Mouse (Mus musculus) lung, postnatal 36 days (tissue): ENCODE data around the gene Ctnnd1.

Source experiments
- DNase-seq: peaks from one replicate; pipeline ENCODE4 v3.0.0; 2022; ENCODE audit warnings: mixed read lengths

Gene Ctnnd1

GRCm38 (mm10) chr2:84599270-84599888 lies 51.2 kb downstream of the Ctnnd1 start:
- peak; percentile 16 for DNase-seq

GRCm38 (mm10) chr2:84597123-84597522 lies 53.4 kb downstream of the Ctnnd1 start:
- DNase-seq, result peak; percentile 11

- no peak for DNase-seq
Observed at GRCm38 (mm10) chr2:84592801-84593200, 57.8 kb downstream of the Ctnnd1 start.

GRCm38 (mm10) chr2:84585700-84586099 lies 64.9 kb downstream of the Ctnnd1 start:
- DNase-seq, result no peak

- no peak for DNase-seq
Observed at GRCm38 (mm10) chr2:84582286-84582685, 68.3 kb downstream of the Ctnnd1 start.

- peak; percentile 41 for DNase-seq
Observed at GRCm38 (mm10) chr2:84581208-84581607, 69.4 kb downstream of the Ctnnd1 start.

GRCm38 (mm10) chr2:84579311-84579710 lies 71.3 kb downstream of the Ctnnd1 start:
- DNase-seq, result no peak

GRCm38 (mm10) chr2:84574130-84574529 lies 76.4 kb downstream of the Ctnnd1 start:
- no peak for DNase-seq

- peak; percentile 42 for DNase-seq
Observed at GRCm38 (mm10) chr2:84556888-84557514, 93.6 kb downstream of the Ctnnd1 start.

GRCm38 (mm10) chr2:84551390-84552100 lies 99.0 kb downstream of the Ctnnd1 start:
- no peak for DNase-seq
